Mouse (Mus musculus): Measurements from ENCODE around the gene Olfr911-ps1.

Olfr911-ps1 gene

GRCm38 (mm10) chr9:38521280-38521679 is at the start of gene Olfr911-ps1:
Gene Olfr911-ps1, plus strand, starts transcription at chr9:38521580.
- no peak for DNase-seq (ENCODE audit: low read depth, low spot score)

GRCm38 (mm10) chr9:38486785-38487184 is 34.6 kb upstream of the Olfr911-ps1 start, which contains the start of gene Olfr906:
Gene Olfr906, plus strand, starts transcription at chr9:38487085.
- no peak for DNase-seq (ENCODE audit: low read depth, low spot score)

GRCm38 (mm10) chr9:38495501-38495900 is 25.9 kb upstream of the Olfr911-ps1 start, which contains the start of gene Olfr907:
Gene Olfr907, plus strand, starts transcription at chr9:38495801.
- DNase-seq (ENCODE audit: low read depth, low spot score): no peak

GRCm38 (mm10) chr9:38512353-38512752 is 9.0 kb upstream of the Olfr911-ps1 start:
- no peak for DNase-seq (ENCODE audit: low read depth, low spot score)

- DNase-seq (ENCODE audit: low read depth, low spot score): no peak
These were observed 16.2 kb downstream of the Olfr911-ps1 start, which contains the start of gene Olfr910 for GRCm38 (mm10) chr9:38537549-38537948. Gene Olfr910, plus strand, starts transcription at chr9:38537849.

All from WW6 (cell line).